Mouse (Mus musculus): ENCODE data around the gene Myt1l. TPM values are rescaled to one million over a fixed set of nuclear protein-coding genes. Genes with fewer than 3 reads are reported as not detected.

Myt1l gene
- total RNA-seq, 2 experiments from 2014 or later: 221 to 228 TPM

GRCm38 (mm10) chr12:29816761-29817160 is 288.6 kb downstream of the Myt1l start:
- no peak for DNase-seq

- DNase-seq: peak in 1 of 2 experiments; percentile 35
Measured at GRCm38 (mm10) chr12:29822216-29822615, 294.0 kb downstream of the Myt1l start.

GRCm38 (mm10) chr12:29823766-29824417 is 295.7 kb downstream of the Myt1l start:
- no peak for DNase-seq

GRCm38 (mm10) chr12:29830571-29830970 is 302.4 kb downstream of the Myt1l start:
- no peak for DNase-seq

- DNase-seq: peak in 1 of 2 experiments; percentile 65
Measured at GRCm38 (mm10) chr12:29831356-29831755, 303.2 kb downstream of the Myt1l start.

GRCm38 (mm10) chr12:29837301-29837791 is 309.2 kb downstream of the Myt1l start:
- DNase-seq: no peak

GRCm38 (mm10) chr12:29838421-29838820 is 310.2 kb downstream of the Myt1l start:
- DNase-seq: no peak

- no peak for DNase-seq
Measured at GRCm38 (mm10) chr12:29849936-29850335, 321.8 kb downstream of the Myt1l start.

- DNase-seq: no peak
Measured at GRCm38 (mm10) chr12:29854151-29854585, 326.0 kb downstream of the Myt1l start.

- no peak for DNase-seq
Measured at GRCm38 (mm10) chr12:29855007-29855406, 326.8 kb downstream of the Myt1l start.

- no peak for DNase-seq
Measured at GRCm38 (mm10) chr12:29860986-29861385, 332.8 kb downstream of the Myt1l start.

GRCm38 (mm10) chr12:29868295-29868694 is 340.1 kb downstream of the Myt1l start:
- DNase-seq: no peak

GRCm38 (mm10) chr12:29868781-29869180 is 340.6 kb downstream of the Myt1l start:
- DNase-seq: no peak

- DNase-seq: peak; percentile 87 to 92
Measured at GRCm38 (mm10) chr12:29872156-29872815, 344.1 kb downstream of the Myt1l start.

GRCm38 (mm10) chr12:29873281-29873772 is 345.1 kb downstream of the Myt1l start:
- no peak for DNase-seq

- DNase-seq: no peak
Measured at GRCm38 (mm10) chr12:29877977-29878376, 349.8 kb downstream of the Myt1l start.

- peak; percentile 79 to 85 for DNase-seq
Measured at GRCm38 (mm10) chr12:29882871-29883617, 354.9 kb downstream of the Myt1l start.

GRCm38 (mm10) chr12:29884376-29884775 is 356.2 kb downstream of the Myt1l start:
- peak; percentile 71 to 73 for DNase-seq

GRCm38 (mm10) chr12:29894669-29895068 is 366.5 kb downstream of the Myt1l start:
- no peak for DNase-seq

GRCm38 (mm10) chr12:29897533-29898085 is 369.4 kb downstream of the Myt1l start:
- DNase-seq: no peak

GRCm38 (mm10) chr12:29904101-29904874 is 376.1 kb downstream of the Myt1l start:
- no peak for DNase-seq

- DNase-seq: no peak
Measured at GRCm38 (mm10) chr12:29907056-29907455, 378.9 kb downstream of the Myt1l start.
